Mouse (Mus musculus) neural tube, embryonic 15.5 days (tissue): ENCODE measurements around the gene Magel2. TPM values are rescaled to one million over a fixed set of nuclear protein-coding genes. Genes with fewer than 3 reads are reported as not detected.

Experiments used
- ATAC-seq: fragments of 200-750 bp; cut with Nextera tagmentation; 2 replicates; pipeline ENCODE4 v1.8.0; 2017; ENCODE audit warnings: mild to moderate bottlenecking, moderate TSS enrichment, moderate library complexity; ENCODE audit not compliant: low FRiP score
- H3K27ac ChIP-seq: fragments of 300-500 bp; sonication (generic); replicated peaks from 2 replicates; pipeline ENCODE4 v1.5.1; 2015; ENCODE audit warnings: mild to moderate bottlenecking, inconsistent platforms
- H3K27me3 ChIP-seq: fragments of 300-500 bp; sonication (generic); replicated peaks from 2 replicates; pipeline ENCODE4 v1.6.1; 2015; ENCODE audit warnings: inconsistent platforms
- H3K36me3 ChIP-seq: fragments of 300-500 bp; sonication (generic); 2 replicates; pipeline ENCODE4 v1.6.1; 2015; ENCODE audit warnings: inconsistent platforms
- H3K4me1 ChIP-seq: fragments of 300-500 bp; sonication (generic); 2 replicates; pipeline ENCODE4 v1.6.1; 2015; ENCODE audit warnings: inconsistent platforms
- H3K4me2 ChIP-seq: fragments of 300-500 bp; sonication (generic); 2 replicates; pipeline ENCODE4 v1.6.1; 2015; ENCODE audit warnings: inconsistent platforms, mild to moderate bottlenecking, moderate library complexity
- H3K4me3 ChIP-seq: fragments of 300-500 bp; sonication (generic); replicated peaks from 2 replicates; pipeline ENCODE4 v1.5.1; 2015; ENCODE audit warnings: mild to moderate bottlenecking, inconsistent platforms
- H3K9ac ChIP-seq: fragments of 300-500 bp; sonication (generic); replicated peaks from 2 replicates; pipeline ENCODE4 v1.6.1; 2015; ENCODE audit warnings: mild to moderate bottlenecking, inconsistent platforms
- H3K9me3 ChIP-seq: fragments of 300-500 bp; sonication (generic); replicated peaks from 2 replicates; pipeline ENCODE4 v1.6.1; 2016; ENCODE audit warnings: inconsistent platforms
- WGBS: fragments of 180-500 bp; shearing (Covaris S2); methylation state at CpG from one replicate; pipeline ENCODE4 v1.1.7; 2015; ENCODE audit warnings: mixed read lengths; 5-methylcytosine and 5-hydroxymethylcytosine counted together
- polyA plus RNA-seq: library from polyadenylated mRNA; unstranded; fragments of >200 nt; fragmentation: Nextera tagmentation; extraction: Ambion mirVana; gene quantifications from 2 replicates; pipeline ENCODE4 v1.2.1, GENCODE M21; 2015

Gene Magel2
- polyA plus RNA-seq, 1 experiment from 2014 or later = 13.8 TPM

GRCm38 (mm10) chr7:62428337-62428736 is 51.5 kb downstream of the Magel2 start:
- H3K4me1 ChIP-seq = no peaks in the 10 kb centered on the region
- 0 out of 2 replicates have a peak overlapping the region, but pooled peaks have one; percentile 23 for H3K4me2 ChIP-seq

More at GRCm38 (mm10) chr7:62428337-62428736, 51.5 kb downstream of the Magel2 start:
- no peaks in the 10 kb centered on the region for H3K9me3 ChIP-seq
- no peak for ATAC-seq
- H3K36me3 ChIP-seq = no peaks in the 10 kb centered on the region
- H3K27me3 ChIP-seq = no peaks in the 10 kb centered on the region
- WGBS = 22% methylated on average over 8 of the region's 8 CpGs
- H3K9ac ChIP-seq = no peak overlapping the region
- no peak overlapping the region for H3K4me3 ChIP-seq
- no peak overlapping the region for H3K27ac ChIP-seq

Other genes with a start within 250 kb of the Magel2 start
- 397 and 487 TPM in 2 replicates for gene Ndn, start 30.4 kb upstream of the Magel2 start, polyA plus RNA-seq
- 17.1 and 21.2 TPM in 2 replicates for gene Mkrn3, start 43.1 kb downstream of the Magel2 start, polyA plus RNA-seq
- 7.2 and 10.2 TPM in 2 replicates for gene Peg12, start 87.5 kb downstream of the Magel2 start, polyA plus RNA-seq